18 mouse cellular contexts compared by ENCODE assay signal in the genomic region with DNA sequence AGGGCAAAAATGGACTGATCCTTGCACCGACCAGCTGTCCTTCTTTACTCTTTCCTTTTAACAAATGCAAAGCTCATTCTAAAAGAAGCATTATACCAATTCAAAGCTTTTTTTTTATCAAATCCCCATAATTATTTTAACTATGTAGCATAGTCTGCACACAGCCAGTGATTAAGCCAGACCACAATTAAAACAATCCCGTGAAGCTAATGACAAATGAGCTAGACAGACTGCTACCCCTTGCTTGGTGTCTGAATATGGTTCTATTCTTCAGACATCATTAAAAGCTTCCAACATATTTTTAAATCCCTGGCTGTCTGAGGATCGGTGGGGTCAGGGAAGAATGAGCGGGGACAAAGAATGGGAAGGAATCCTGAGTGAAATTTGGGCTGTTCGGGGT.
DNase-seq lines count a peak whose midpoint lies in the region; ATAC-seq and TF ChIP-seq lines count a peak whose summit lies in the region.
"Had no signal": no experiment of that assay in that cellular context is flagged by ENCODE, and none has a peak within 500 bp of the region (broad histone marks: within the 10 kb centered on the region; RNA-seq: fewer than 3 reads in every experiment).

No protein-coding gene starts in this region.

- H3K9me3 ChIP-seq in forebrain, embryonic 14.5 days (replicated peaks; ENCODE audit: control insufficient read depth, low read length) = no peaks in the 10 kb centered on the region
- no peaks in the 10 kb centered on the region for H3K9me3 ChIP-seq in forebrain, embryonic 10.5 days
- no peaks in the 10 kb centered on the region for H3K9me3 ChIP-seq in forebrain, embryonic 16.5 days (ENCODE audit: control insufficient read depth, low read length)
- no peaks in the 10 kb centered on the region for H3K9me3 ChIP-seq in forebrain, postnatal 0 days (ENCODE audit: low read length)
- no peaks in the 10 kb centered on the region for H3K9me3 ChIP-seq in midbrain, embryonic 10.5 days (replicated peaks)
- H3K9me3 ChIP-seq: embryonic facial prominence, embryonic 10.5 days; embryonic facial prominence, embryonic 12.5 days had no signal

- H3K4me1 ChIP-seq in forebrain, embryonic 14.5 days (ENCODE audit: control insufficient read depth, insufficient read depth, low read length) = no peaks in the 10 kb centered on the region; the same call in 1 of the 2 replicates
- peaks cover 7% of the 10 kb centered on the region; the same call in 1 of the 2 replicates for H3K4me1 ChIP-seq in forebrain, embryonic 10.5 days
- peaks cover 6% of the 10 kb centered on the region for H3K4me1 ChIP-seq in forebrain, embryonic 16.5 days (replicated peaks; ENCODE audit: control insufficient read depth, insufficient read depth, low read length)
- H3K4me1 ChIP-seq in forebrain, postnatal 0 days (ENCODE audit: insufficient read depth) = no peaks in the 10 kb centered on the region
- H3K4me1 ChIP-seq in midbrain, embryonic 10.5 days = no peaks in the 10 kb centered on the region; the same call in 1 of the 2 replicates
- H3K4me1 ChIP-seq: embryonic facial prominence, embryonic 10.5 days; embryonic facial prominence, embryonic 12.5 days had no signal

- TF ChIP-seq POLR2A in brain, embryonic 14.5 days (IDR thresholded peaks at IDR 0.05; ENCODE audit: borderline replicate concordance, extremely low read depth, insufficient read depth, insufficient read length, poor library complexity, severe bottlenecking) = no peak

- H3K27me3 ChIP-seq in forebrain, embryonic 14.5 days (replicated peaks; ENCODE audit: control insufficient read depth, insufficient read depth, low read length) = no peaks in the 10 kb centered on the region
- H3K27me3 ChIP-seq in forebrain, embryonic 10.5 days (ENCODE audit: poor library complexity, severe bottlenecking) = no peaks in the 10 kb centered on the region
- no peaks in the 10 kb centered on the region for H3K27me3 ChIP-seq in forebrain, embryonic 16.5 days (replicated peaks; ENCODE audit: control insufficient read depth, insufficient read depth, low read length)
- H3K27me3 ChIP-seq in forebrain, postnatal 0 days (ENCODE audit: insufficient read depth, low read length) = no peaks in the 10 kb centered on the region
- H3K27me3 ChIP-seq in midbrain, embryonic 10.5 days (ENCODE audit: low read depth, poor library complexity, severe bottlenecking) = no peaks in the 10 kb centered on the region
- H3K27me3 ChIP-seq: embryonic facial prominence, embryonic 12.5 days; Patski had no signal

- H3K36me3 ChIP-seq in forebrain, embryonic 14.5 days (ENCODE audit: control insufficient read depth, insufficient read depth, low read length) = no peaks in the 10 kb centered on the region
- H3K36me3 ChIP-seq in forebrain, embryonic 10.5 days (replicated peaks) = no peaks in the 10 kb centered on the region
- H3K36me3 ChIP-seq in forebrain, embryonic 16.5 days (ENCODE audit: control insufficient read depth, insufficient read depth) = no peaks in the 10 kb centered on the region
- no peaks in the 10 kb centered on the region for H3K36me3 ChIP-seq in forebrain, postnatal 0 days (ENCODE audit: insufficient read depth)
- H3K36me3 ChIP-seq in midbrain, embryonic 10.5 days = no peaks in the 10 kb centered on the region
- H3K36me3 ChIP-seq: embryonic facial prominence, embryonic 10.5 days; embryonic facial prominence, embryonic 12.5 days had no signal

- no peak for TF ChIP-seq CTCF in forebrain, postnatal 0 days (IDR thresholded peaks at IDR 0.05; ENCODE audit: low read depth)
- TF ChIP-seq CTCF in brain, embryonic 14.5 days (IDR thresholded peaks at IDR 0.05; ENCODE audit: borderline replicate concordance, extremely low read depth, insufficient read depth, insufficient read length) = no peak

- no peak overlapping the region for H3K4me2 ChIP-seq in forebrain, embryonic 14.5 days (ENCODE audit: low read length)
- no peak overlapping the region for H3K4me2 ChIP-seq in forebrain, embryonic 16.5 days (ENCODE audit: low read length)
- H3K4me2 ChIP-seq in forebrain, postnatal 0 days (ENCODE audit: low read depth) = no peak overlapping the region
- H3K4me2 ChIP-seq: embryonic facial prominence, embryonic 12.5 days had no signal

- no peak overlapping the region for H3K27ac ChIP-seq in forebrain, embryonic 14.5 days (ENCODE audit: low read depth, low read length)
- H3K27ac ChIP-seq in forebrain, embryonic 10.5 days = no peak overlapping the region
- H3K27ac ChIP-seq in forebrain, embryonic 16.5 days (ENCODE audit: low read length) = no peak overlapping the region
- no peak overlapping the region for H3K27ac ChIP-seq in forebrain, postnatal 0 days (ENCODE audit: low read depth, low read length)
- no peak overlapping the region for H3K27ac ChIP-seq in midbrain, embryonic 10.5 days (replicated peaks)
- H3K27ac ChIP-seq: embryonic facial prominence, embryonic 10.5 days; embryonic facial prominence, embryonic 12.5 days had no signal

- no peak overlapping the region for H3K9ac ChIP-seq in forebrain, embryonic 14.5 days (ENCODE audit: low read length)
- H3K9ac ChIP-seq in forebrain, embryonic 16.5 days (replicated peaks; ENCODE audit: low read depth, low read length) = no peak overlapping the region
- no peak overlapping the region for H3K9ac ChIP-seq in forebrain, postnatal 0 days
- H3K9ac ChIP-seq: embryonic facial prominence, embryonic 12.5 days had no signal

- peak; percentile 38 for DNase-seq in forebrain, embryonic 14.5 days (ENCODE audit: low spot score)
- DNase-seq in forebrain, embryonic 10.5 days (ENCODE audit: extremely low spot score, low spot score) = no peak
- DNase-seq in forebrain, postnatal 0 days = no peak
- peak; percentile 68 for DNase-seq in Muller cell, postnatal 12 days (ENCODE audit: inconsistent ontology term)
- DNase-seq in brain, embryonic 14.5 days (ENCODE audit: low read depth) = peak; percentile 62
- no peak for DNase-seq in midbrain, embryonic 10.5 days (ENCODE audit: low spot score)
- DNase-seq: adrenal gland, postnatal 10 days; adrenal gland, postnatal 25 days; cerebellum, adult 11-12 months; cerebellum, adult 2 months; cerebellum, adult 9-10 months; cerebellum, postnatal 10 days; cerebellum, postnatal 25 days had no signal

- peak; percentile 50; the same call in 1 of the 2 replicates for ATAC-seq in forebrain, embryonic 14.5 days
- peak; percentile 85 for ATAC-seq in forebrain, embryonic 16.5 days
- ATAC-seq in forebrain, postnatal 0 days = no peak
- ATAC-seq: activated CD4-positive, CD25-positive, alpha-beta regulatory T cell, adult 4 months; Patski had no signal

- no peak overlapping the region for H3K4me3 ChIP-seq in forebrain, embryonic 14.5 days (ENCODE audit: low read depth, low read length)
- no peak overlapping the region for H3K4me3 ChIP-seq in forebrain, embryonic 10.5 days
- no peak overlapping the region for H3K4me3 ChIP-seq in forebrain, embryonic 16.5 days (replicated peaks; ENCODE audit: low read length)
- H3K4me3 ChIP-seq in forebrain, postnatal 0 days (ENCODE audit: low read depth, low read length) = no peak overlapping the region
- H3K4me3 ChIP-seq in midbrain, embryonic 10.5 days = no peak overlapping the region
- H3K4me3 ChIP-seq: embryonic facial prominence, embryonic 10.5 days; embryonic facial prominence, embryonic 12.5 days had no signal

- WGBS in forebrain, embryonic 14.5 days = 16% methylated on average over 5 of the region's 5 CpGs
- 71% methylated on average over 5 of the region's 5 CpGs for WGBS in forebrain, embryonic 10.5 days
- 18% methylated on average over 5 of the region's 5 CpGs for WGBS in forebrain, embryonic 16.5 days
- WGBS in forebrain, postnatal 0 days = 17% methylated on average over 5 of the region's 5 CpGs
- 80% methylated on average over 5 of the region's 5 CpGs for WGBS in midbrain, embryonic 10.5 days

Comparison
In these comparisons a context has a peak if more than half of its experiments do, and no peak if none do; other contexts are left out.
1. DNase-seq: peak in forebrain, embryonic 14.5 days (single experiment), Muller cell, postnatal 12 days (single experiment) and brain, embryonic 14.5 days (single experiment); none in forebrain, embryonic 10.5 days (single experiment), forebrain, postnatal 0 days (single experiment) and midbrain, embryonic 10.5 days (single experiment).